Mouse (Mus musculus): ENCODE results near the gene Dmrta2.

- TF ChIP-seq CTCF (IDR thresholded peaks at IDR 0.05; ENCODE audit: low read depth) (no peak), EP300 (IDR thresholded peaks at IDR 0.05; ENCODE audit: low read depth) (no peak)
Measured at GRCm38 (mm10) chr4:109987560-109988362, 9.9 kb downstream of the Dmrta2 start.

Measured in liver, embryonic 14.5 days (tissue).